Mouse (Mus musculus) skeletal muscle tissue, adult 2 months (tissue): ENCODE results near the gene Ctdspl.
A peak's percentile ranks its signal among the peaks of the same experiment; 100 is the strongest.

Source experiments
- DNase-seq: peaks from one replicate; pipeline ENCODE4 v3.0.0-alpha.2; 2012; ENCODE audit warnings: low read depth, low spot score

Gene Ctdspl

GRCm38 (mm10) chr9:118919672-118920186 lies 6.5 kb upstream of the Ctdspl start:
- DNase-seq, result no peak

- peak; percentile 62 for DNase-seq
Observed at GRCm38 (mm10) chr9:118920798-118921515, 5.3 kb upstream of the Ctdspl start.

GRCm38 (mm10) chr9:118921926-118922325 lies 4.3 kb upstream of the Ctdspl start:
- no peak for DNase-seq

GRCm38 (mm10) chr9:118924554-118925085 lies 1.6 kb upstream of the Ctdspl start:
- DNase-seq, result no peak

GRCm38 (mm10) chr9:118925286-118926110 lies 755 bp upstream of the Ctdspl start:
- DNase-seq, result peak; percentile 85

- no peak for DNase-seq
Observed at GRCm38 (mm10) chr9:118926688-118927321, 552 bp downstream of the Ctdspl start.

GRCm38 (mm10) chr9:118927501-118927900 lies 1.2 kb downstream of the Ctdspl start:
- no peak for DNase-seq

GRCm38 (mm10) chr9:118928007-118928406 lies 1.8 kb downstream of the Ctdspl start:
- DNase-seq, result no peak

GRCm38 (mm10) chr9:118928656-118929055 lies 2.4 kb downstream of the Ctdspl start:
- no peak for DNase-seq

- DNase-seq, result no peak
Observed at GRCm38 (mm10) chr9:118930611-118931010, 4.4 kb downstream of the Ctdspl start.

- no peak for DNase-seq
Observed at GRCm38 (mm10) chr9:118933800-118934199, 7.5 kb downstream of the Ctdspl start.

GRCm38 (mm10) chr9:118934319-118934718 lies 8.1 kb downstream of the Ctdspl start:
- no peak for DNase-seq

- no peak for DNase-seq
Observed at GRCm38 (mm10) chr9:118935098-118935497, 8.8 kb downstream of the Ctdspl start.

GRCm38 (mm10) chr9:118936071-118936470 lies 9.8 kb downstream of the Ctdspl start:
- no peak for DNase-seq

GRCm38 (mm10) chr9:118937515-118937914 lies 11.3 kb downstream of the Ctdspl start:
- peak; percentile 57 for DNase-seq

GRCm38 (mm10) chr9:118939410-118939809 lies 13.2 kb downstream of the Ctdspl start:
- DNase-seq, result no peak

GRCm38 (mm10) chr9:118939831-118940230 lies 13.6 kb downstream of the Ctdspl start:
- no peak for DNase-seq

GRCm38 (mm10) chr9:118940591-118941207 lies 14.4 kb downstream of the Ctdspl start:
- DNase-seq, result no peak

- DNase-seq, result no peak
Observed at GRCm38 (mm10) chr9:118942030-118942429, 15.8 kb downstream of the Ctdspl start.

- no peak for DNase-seq
Observed at GRCm38 (mm10) chr9:118943941-118944340, 17.7 kb downstream of the Ctdspl start.

GRCm38 (mm10) chr9:118944388-118944787 lies 18.1 kb downstream of the Ctdspl start:
- no peak for DNase-seq
